Mouse (Mus musculus) spleen, postnatal 10 days (tissue): ENCODE results near the gene Gm2056.
"Not testable (repeated sequence)": the region's sequence is repeated elsewhere in the genome, so short reads cannot be mapped to it uniquely, and the experiment has no call there.

Source experiments
- DNase-seq, 2 experiments: peaks; one replicate each; pipeline ENCODE4 v3.0.0; 2021 to 2022; ENCODE audit warnings: low spot score in 2 of 2

The Gm2056 gene

GRCm38 (mm10) chr12:88026704-88027103 lies at the start of gene Gm2056:
Gene Gm2056, plus strand, starts transcription at chr12:88027004.
- DNase-seq, result not testable (repeated sequence)

- not testable (repeated sequence) for DNase-seq
Observed at GRCm38 (mm10) chr12:87984000-87984399, 42.8 kb upstream of the Gm2056 start.

GRCm38 (mm10) chr12:88004118-88004517 lies 22.7 kb upstream of the Gm2056 start:
- not testable (repeated sequence) for DNase-seq

GRCm38 (mm10) chr12:88011548-88011947 lies 15.3 kb upstream of the Gm2056 start, which contains the start of gene Gm2075:
Gene Gm2075, plus strand, starts transcription at chr12:88011848.
- not testable (repeated sequence) for DNase-seq

- DNase-seq, result not testable (repeated sequence)
Observed at GRCm38 (mm10) chr12:88018671-88019070, 8.1 kb upstream of the Gm2056 start, which contains the start of gene Gm6803. Gene Gm6803, minus strand, starts transcription at chr12:88018771.

- DNase-seq, result not testable (repeated sequence)
Observed at GRCm38 (mm10) chr12:88032250-88032649, 5.4 kb downstream of the Gm2056 start.

- DNase-seq, result not testable (repeated sequence)
Observed at GRCm38 (mm10) chr12:88039062-88039461, 12.3 kb downstream of the Gm2056 start.

GRCm38 (mm10) chr12:88039703-88040102 lies 12.9 kb downstream of the Gm2056 start:
- not testable (repeated sequence) for DNase-seq

GRCm38 (mm10) chr12:88045226-88045625 lies 18.4 kb downstream of the Gm2056 start:
- not testable (repeated sequence) for DNase-seq
